22 mouse cellular contexts compared by ENCODE assay signal in genomic region chr12:30885891-30886290, GRCm38 (mm10). TPM values are rescaled to one million over a fixed set of nuclear protein-coding genes. Genes with fewer than 3 reads are reported as not detected.
A peak's percentile ranks its signal among the peaks of the same experiment; 100 is the strongest.
DNase-seq lines count a peak whose midpoint lies in the region.
"Had no signal": no experiment of that assay in that cellular context is flagged by ENCODE, and none has a peak within 500 bp of the region (broad histone marks: within the 10 kb centered on the region; RNA-seq: fewer than 3 reads in every experiment).

No protein-coding gene starts in this region.

- no peak overlapping the region for H3K4me3 ChIP-seq in heart, embryonic 10.5 days
- peak overlapping the region; percentile 72; the same call in 1 of the 2 replicates for H3K4me3 ChIP-seq in embryonic facial prominence, embryonic 10.5 days
- H3K4me3 ChIP-seq: hindbrain, embryonic 10.5 days; layer of hippocampus, adult 2 months; midbrain, embryonic 12.5 days; neural tube, embryonic 12.5 days had no signal

- WGBS in heart, embryonic 10.5 days: 82% methylated on average over 6 of the region's 6 CpGs
- 78% methylated on average over 6 of the region's 6 CpGs for whole genome bisulfite sequencing in embryonic facial prominence, embryonic 10.5 days

- peaks cover 14% of the 10 kb centered on the region for H3K4me1 ChIP-seq in heart, embryonic 10.5 days
- H3K4me1 ChIP-seq in embryonic facial prominence, embryonic 10.5 days: peaks cover 16% of the 10 kb centered on the region

- H3K9me3 ChIP-seq in heart, embryonic 10.5 days: no peaks in the 10 kb centered on the region
- no peaks in the 10 kb centered on the region for H3K9me3 ChIP-seq in embryonic facial prominence, embryonic 10.5 days
- H3K9me3 ChIP-seq: hindbrain, embryonic 10.5 days; midbrain, embryonic 12.5 days; neural tube, embryonic 12.5 days had no signal

- no peaks in the 10 kb centered on the region for H3K36me3 ChIP-seq in heart, embryonic 10.5 days
- no peaks in the 10 kb centered on the region for H3K36me3 ChIP-seq in embryonic facial prominence, embryonic 10.5 days (replicated peaks)
- H3K36me3 ChIP-seq: hindbrain, embryonic 10.5 days; midbrain, embryonic 12.5 days; neural tube, embryonic 12.5 days had no signal

- peak; percentile 67 to 74 for DNase-seq in heart, adult 18-20 months
- no peak for DNase-seq in heart, embryonic 10.5 days (ENCODE audit: low spot score)
- DNase-seq in adipocyte (ENCODE audit: low spot score): peak; percentile 47
- no peak for DNase-seq in embryonic facial prominence, embryonic 10.5 days (ENCODE audit: low spot score)
- DNase-seq in heart, postnatal 10 days: peak; percentile 20 to 22
- no peak for DNase-seq in kidney, adult 8-10 months
- DNase-seq in c-Kit-positive CD71-positive TER-119-positive erythroid progenitor cells, embryonic 14.5 days (ENCODE audit: low spot score): no peak
- DNase-seq: cerebellum, adult 8-10 months; kidney, adult 11 months; left cerebral cortex, postnatal 4 days; liver; spleen, adult 18-20 months; thymus, postnatal 25 days had no signal

- no peak overlapping the region for H3K27ac ChIP-seq in heart, embryonic 10.5 days
- no peak overlapping the region for H3K27ac ChIP-seq in embryonic facial prominence, embryonic 10.5 days (replicated peaks)
- H3K27ac ChIP-seq: hindbrain, embryonic 10.5 days; kidney, postnatal 0 days; layer of hippocampus, adult 2 months; midbrain, embryonic 12.5 days; neural tube, embryonic 12.5 days had no signal

- intact Hi-C loops in heart, postnatal 10 days (cut with DNase I): no loop called here

- peaks cover 62% of the 10 kb centered on the region for H3K27me3 ChIP-seq in heart, embryonic 10.5 days (ENCODE audit: insufficient read depth, poor library complexity, severe bottlenecking)
- peaks cover 63% of the 10 kb centered on the region for H3K27me3 ChIP-seq in embryonic facial prominence, embryonic 10.5 days (replicated peaks; ENCODE audit: low read depth, poor library complexity, severe bottlenecking)

RNA-seq across cellular contexts. Expression of gene Alkal2, which starts 1.8 kb away (rescaled TPM):
- 1 to 10 TPM; 1.0 to 2.0 TPM for total RNA-seq in heart, adult 18-20 months (2021)
- 0.10 TPM in 1 of 2 replicates, not detected in the other for polyA plus RNA-seq in heart, embryonic 10.5 days (2016; fragmentation: Nextera tagmentation; extraction: Ambion mirVana)
- 4.1 and 8.7 TPM in 2 replicates for polyA plus RNA-seq in embryonic facial prominence, embryonic 10.5 days (2016; fragmentation: Nextera tagmentation; extraction: Ambion mirVana)
- total RNA-seq in heart, postnatal 10 days (2021): under 1 TPM; 0.34 to 0.35 TPM
- total RNA-seq: granulocyte monocyte progenitor cell, adult 5-6 weeks had no signal
- polyA plus RNA-seq: C2C12; forebrain, embryonic 14.5 days; liver, embryonic 16.5 days had no signal

RNA-seq across cellular contexts. Expression of gene Acp1, which starts 25.5 kb away (rescaled TPM):
- total RNA-seq in heart, adult 18-20 months (2021): 10 to 100 TPM; 31.7 to 33.0 TPM
- polyA plus RNA-seq in heart, embryonic 10.5 days (2016; fragmentation: Nextera tagmentation; extraction: Ambion mirVana): 166 and 176 TPM in 2 replicates
- 237 and 238 TPM in 2 replicates for polyA plus RNA-seq in embryonic facial prominence, embryonic 10.5 days (2016; fragmentation: Nextera tagmentation; extraction: Ambion mirVana)
- total RNA-seq in heart, postnatal 10 days (2021): 10 to 100 TPM; 43.1 to 44.8 TPM

RNA-seq across cellular contexts. Expression of gene Sh3yl1, which starts 25.6 kb away (rescaled TPM):
- 1 to 10 TPM; 1.3 to 2.4 TPM for total RNA-seq in heart, adult 18-20 months (2021)
- polyA plus RNA-seq in heart, embryonic 10.5 days (2016; fragmentation: Nextera tagmentation; extraction: Ambion mirVana): 11.3 and 11.5 TPM in 2 replicates
- 17.7 and 18.4 TPM in 2 replicates for polyA plus RNA-seq in embryonic facial prominence, embryonic 10.5 days (2016; fragmentation: Nextera tagmentation; extraction: Ambion mirVana)
- total RNA-seq in heart, postnatal 10 days (2021): 1 to 10 TPM; 2.6 to 2.8 TPM

Comparison
In these comparisons a context has a peak if more than half of its experiments do, and no peak if none do; other contexts are left out.
1. DNase-seq: peak in heart, adult 18-20 months (2 of 2), adipocyte (single experiment) and heart, postnatal 10 days (2 of 2); none in heart, embryonic 10.5 days (single experiment), embryonic facial prominence, embryonic 10.5 days (single experiment), kidney, adult 8-10 months (0 of 2) and c-Kit-positive CD71-positive TER-119-positive erythroid progenitor cells, embryonic 14.5 days (single experiment).